Mouse (Mus musculus): ENCODE data around the gene Coro2a. TPM values are rescaled to one million over a fixed set of nuclear protein-coding genes. Genes with fewer than 3 reads are reported as not detected.

Gene Coro2a
- polyA plus RNA-seq, 1 experiment from 2014 or later, result 2.2 TPM

- Histone ChIP-seq H3K4me2 (ENCODE audit: low read length) (no peak overlapping the region), H3K9me3 (replicated peaks; ENCODE audit: control insufficient read depth, low read length) (no peaks in the 10 kb centered on the region), H3K36me3 (ENCODE audit: control insufficient read depth, insufficient read depth, low read length) (no peaks in the 10 kb centered on the region), H3K4me3 (ENCODE audit: low read depth, low read length) (no peak overlapping the region), H3K27me3 (replicated peaks; ENCODE audit: control insufficient read depth, insufficient read depth, low read length) (no peaks in the 10 kb centered on the region), H3K9ac (ENCODE audit: low read length) (no peak overlapping the region), H3K27ac (ENCODE audit: low read depth, low read length) (no peak overlapping the region), H3K4me1 (ENCODE audit: control insufficient read depth, insufficient read depth, low read length) (no peaks in the 10 kb centered on the region)
- 63% methylated on average over 6 of the region's 6 CpGs for WGBS
- DNase-seq (ENCODE audit: low spot score) (no peak), ATAC-seq (no peak)
Measured at GRCm38 (mm10) chr4:46593472-46593871, 8.5 kb downstream of the Coro2a start.

- no peak overlapping the region for H3K4me3 ChIP-seq (ENCODE audit: low read depth, low read length)
- H3K27ac ChIP-seq (ENCODE audit: low read depth, low read length), result no peak overlapping the region
- no peaks in the 10 kb centered on the region for H3K4me1 ChIP-seq (ENCODE audit: control insufficient read depth, insufficient read depth, low read length)
- ATAC-seq (no peak), DNase-seq (ENCODE audit: low spot score) (no peak)
- H3K27me3 ChIP-seq (replicated peaks; ENCODE audit: control insufficient read depth, insufficient read depth, low read length), result no peaks in the 10 kb centered on the region
- H3K9ac ChIP-seq (ENCODE audit: low read length), result no peak overlapping the region
- no peaks in the 10 kb centered on the region for H3K9me3 ChIP-seq (replicated peaks; ENCODE audit: control insufficient read depth, low read length)
- H3K36me3 ChIP-seq (ENCODE audit: control insufficient read depth, insufficient read depth, low read length), result no peaks in the 10 kb centered on the region
- 88% methylated on average over 9 of the region's 9 CpGs for WGBS
- H3K4me2 ChIP-seq (ENCODE audit: low read length), result no peak overlapping the region
Measured at GRCm38 (mm10) chr4:46591833-46592520, 10.0 kb downstream of the Coro2a start.

GRCm38 (mm10) chr4:46590810-46591209 lies 11.2 kb downstream of the Coro2a start:
- H3K9me3 ChIP-seq (replicated peaks; ENCODE audit: control insufficient read depth, low read length), result no peaks in the 10 kb centered on the region
- no peak overlapping the region for H3K9ac ChIP-seq (ENCODE audit: low read length)
- no peak overlapping the region for H3K4me2 ChIP-seq (ENCODE audit: low read length)
- no peak overlapping the region for H3K4me3 ChIP-seq (ENCODE audit: low read depth, low read length)
- DNase-seq (ENCODE audit: low spot score) (no peak), ATAC-seq (no peak)
- no peak overlapping the region for H3K27ac ChIP-seq (ENCODE audit: low read depth, low read length)
- no peaks in the 10 kb centered on the region for H3K36me3 ChIP-seq (ENCODE audit: control insufficient read depth, insufficient read depth, low read length)
- H3K4me1 ChIP-seq (ENCODE audit: control insufficient read depth, insufficient read depth, low read length), result no peaks in the 10 kb centered on the region
- WGBS, result 78% methylated on average over 4 of the region's 4 CpGs
- no peaks in the 10 kb centered on the region for H3K27me3 ChIP-seq (replicated peaks; ENCODE audit: control insufficient read depth, insufficient read depth, low read length)

GRCm38 (mm10) chr4:46589946-46590684 lies 11.9 kb downstream of the Coro2a start:
- Histone ChIP-seq H3K4me2 (ENCODE audit: low read length) (no peak overlapping the region), H3K4me3 (ENCODE audit: low read depth, low read length) (no peak overlapping the region), H3K9me3 (replicated peaks; ENCODE audit: control insufficient read depth, low read length) (no peaks in the 10 kb centered on the region), H3K27me3 (replicated peaks; ENCODE audit: control insufficient read depth, insufficient read depth, low read length) (no peaks in the 10 kb centered on the region), H3K9ac (ENCODE audit: low read length) (no peak overlapping the region), H3K27ac (ENCODE audit: low read depth, low read length) (no peak overlapping the region), H3K36me3 (ENCODE audit: control insufficient read depth, insufficient read depth, low read length) (no peaks in the 10 kb centered on the region), H3K4me1 (ENCODE audit: control insufficient read depth, insufficient read depth, low read length) (no peaks in the 10 kb centered on the region)
- DNase-seq (ENCODE audit: low spot score), result no peak
- no peak for ATAC-seq
- WGBS, result 87% methylated on average over 5 of the region's 5 CpGs

- Histone ChIP-seq H3K4me3 (ENCODE audit: low read depth, low read length) (no peak overlapping the region), H3K4me2 (ENCODE audit: low read length) (no peak overlapping the region), H3K36me3 (ENCODE audit: control insufficient read depth, insufficient read depth, low read length) (no peaks in the 10 kb centered on the region), H3K4me1 (ENCODE audit: control insufficient read depth, insufficient read depth, low read length) (no peaks in the 10 kb centered on the region), H3K9me3 (replicated peaks; ENCODE audit: control insufficient read depth, low read length) (no peaks in the 10 kb centered on the region), H3K9ac (ENCODE audit: low read length) (no peak overlapping the region), H3K27ac (ENCODE audit: low read depth, low read length) (no peak overlapping the region), H3K27me3 (replicated peaks; ENCODE audit: control insufficient read depth, insufficient read depth, low read length) (no peaks in the 10 kb centered on the region)
- DNase-seq (ENCODE audit: low spot score), result no peak
- ATAC-seq, result no peak
- 87% methylated on average over 8 of the region's 8 CpGs for whole genome bisulfite sequencing
Measured at GRCm38 (mm10) chr4:46589151-46589550, 12.9 kb downstream of the Coro2a start.

GRCm38 (mm10) chr4:46586473-46586872 lies 15.5 kb downstream of the Coro2a start:
- H3K27me3 ChIP-seq (replicated peaks; ENCODE audit: control insufficient read depth, insufficient read depth, low read length), result no peaks in the 10 kb centered on the region
- ATAC-seq, result no peak
- no peak overlapping the region for H3K4me2 ChIP-seq (ENCODE audit: low read length)

GRCm38 (mm10) chr4:46585811-46586190 lies 16.2 kb downstream of the Coro2a start:
- no peaks in the 10 kb centered on the region for H3K4me1 ChIP-seq (ENCODE audit: control insufficient read depth, insufficient read depth, low read length)
- H3K27ac ChIP-seq (ENCODE audit: low read depth, low read length), result no peak overlapping the region
- H3K27me3 ChIP-seq (replicated peaks; ENCODE audit: control insufficient read depth, insufficient read depth, low read length), result no peaks in the 10 kb centered on the region
- DNase-seq (ENCODE audit: low spot score) (no peak), ATAC-seq (no peak)
- no peak overlapping the region for H3K4me3 ChIP-seq (ENCODE audit: low read depth, low read length)
- 84% methylated on average over 8 of the region's 8 CpGs for WGBS
- no peaks in the 10 kb centered on the region for H3K9me3 ChIP-seq (replicated peaks; ENCODE audit: control insufficient read depth, low read length)
- no peak overlapping the region for H3K9ac ChIP-seq (ENCODE audit: low read length)
- no peak overlapping the region for H3K4me2 ChIP-seq (ENCODE audit: low read length)
- H3K36me3 ChIP-seq (ENCODE audit: control insufficient read depth, insufficient read depth, low read length), result no peaks in the 10 kb centered on the region

More at GRCm38 (mm10) chr4:46586473-46586872, 15.5 kb downstream of the Coro2a start:
- 62% methylated on average over 4 of the region's 4 CpGs for WGBS
- no peak overlapping the region for H3K27ac ChIP-seq (ENCODE audit: low read depth, low read length)
- H3K9me3 ChIP-seq (replicated peaks; ENCODE audit: control insufficient read depth, low read length), result no peaks in the 10 kb centered on the region
- H3K36me3 ChIP-seq (ENCODE audit: control insufficient read depth, insufficient read depth, low read length), result no peaks in the 10 kb centered on the region
- no peak overlapping the region for H3K4me3 ChIP-seq (ENCODE audit: low read depth, low read length)
- DNase-seq (ENCODE audit: low spot score), result no peak
- no peaks in the 10 kb centered on the region for H3K4me1 ChIP-seq (ENCODE audit: control insufficient read depth, insufficient read depth, low read length)
- no peak overlapping the region for H3K9ac ChIP-seq (ENCODE audit: low read length)

- 80% methylated on average over 13 of the region's 13 CpGs for WGBS
- H3K9ac ChIP-seq (ENCODE audit: low read length), result no peak overlapping the region
- ATAC-seq (no peak), DNase-seq (ENCODE audit: low spot score) (no peak)
- H3K9me3 ChIP-seq (replicated peaks; ENCODE audit: control insufficient read depth, low read length), result no peaks in the 10 kb centered on the region
- H3K4me3 ChIP-seq (ENCODE audit: low read depth, low read length), result no peak overlapping the region
- no peak overlapping the region for H3K4me2 ChIP-seq (ENCODE audit: low read length)
- H3K27me3 ChIP-seq (replicated peaks; ENCODE audit: control insufficient read depth, insufficient read depth, low read length), result no peaks in the 10 kb centered on the region
- H3K27ac ChIP-seq (ENCODE audit: low read depth, low read length), result no peak overlapping the region
- no peaks in the 10 kb centered on the region for H3K4me1 ChIP-seq (ENCODE audit: control insufficient read depth, insufficient read depth, low read length)
- H3K36me3 ChIP-seq (ENCODE audit: control insufficient read depth, insufficient read depth, low read length), result no peaks in the 10 kb centered on the region
Measured at GRCm38 (mm10) chr4:46585041-46585810, 16.8 kb downstream of the Coro2a start.
